Mouse (Mus musculus) lung, postnatal 0 days (tissue): Measurements from ENCODE around the gene Mtx3. TPM values are rescaled to one million over a fixed set of nuclear protein-coding genes. Genes with fewer than 3 reads are reported as not detected.

Experiments
- ATAC-seq: fragments of 200-750 bp; cut with Nextera tagmentation; 2 replicates; pipeline ENCODE4 v1.8.0; 2017; ENCODE audit warnings: moderate library complexity
- DNase-seq: peaks from one replicate; pipeline ENCODE4 v3.0.0-alpha.2; 2016; ENCODE audit warnings: low spot score
- H3K27ac ChIP-seq: fragments of 300-500 bp; sonication (generic); 2 replicates; pipeline ENCODE4 v1.5.1; 2014; ENCODE audit warnings: antibody characterized with exemption, mild to moderate bottlenecking, low read length, mixed read lengths
- H3K27me3 ChIP-seq: fragments of 300-500 bp; sonication (generic); replicated peaks from 2 replicates; pipeline ENCODE4 v1.6.1; 2014; ENCODE audit warnings: low read length, mixed read lengths; ENCODE audit not compliant: insufficient read depth
- H3K36me3 ChIP-seq: fragments of 300-500 bp; sonication (generic); 2 replicates; pipeline ENCODE4 v1.6.1; 2014; ENCODE audit warnings: low read length, mixed read lengths; ENCODE audit not compliant: insufficient read depth
- H3K4me1 ChIP-seq: fragments of 300-500 bp; sonication (generic); 2 replicates; pipeline ENCODE4 v1.6.1; 2014; ENCODE audit warnings: antibody characterized with exemption, low read depth, low read length, mixed read lengths; ENCODE audit not compliant: insufficient read depth
- H3K4me2 ChIP-seq: fragments of 300-500 bp; sonication (generic); replicated peaks from 2 replicates; pipeline ENCODE4 v1.6.1; 2014; ENCODE audit warnings: low read depth, mild to moderate bottlenecking, low read length, moderate library complexity, mixed read lengths
- H3K4me3 ChIP-seq: fragments of 300-500 bp; sonication (generic); 2 replicates; pipeline ENCODE4 v1.5.1; 2014; ENCODE audit warnings: low read depth, low read length
- H3K9ac ChIP-seq: fragments of 300-500 bp; sonication (generic); replicated peaks from 2 replicates; pipeline ENCODE4 v1.6.1; 2014; ENCODE audit warnings: low read depth, mild to moderate bottlenecking
- H3K9me3 ChIP-seq: fragments of 300-500 bp; sonication (generic); 2 replicates; pipeline ENCODE4 v1.6.1; 2016; ENCODE audit warnings: low read length, mixed read lengths
- CTCF ChIP-seq: IDR thresholded peaks from 2 replicates; pipeline ENCODE4 v1.5.1; 2016; ENCODE audit warnings: antibody characterized with exemption, mild to moderate bottlenecking
- EP300 ChIP-seq: IDR thresholded peaks from 2 replicates; pipeline ENCODE4 v1.6.1; 2016; ENCODE audit warnings: antibody characterized with exemption, mild to moderate bottlenecking, control low read depth
- WGBS: fragments of 180-500 bp; shearing (Covaris S2); extraction: QIAGEN DNeasy Blood & Tissue Kit; methylation state at CpG from one replicate; pipeline ENCODE4 v1.1.7; 2014; 5-methylcytosine and 5-hydroxymethylcytosine counted together
- polyA plus RNA-seq: library from polyadenylated mRNA; unstranded; fragments of >200 nt; fragmentation: Nextera tagmentation; extraction: Ambion mirVana; gene quantifications from 2 replicates; pipeline ENCODE4 v1.2.1, GENCODE M21; 2015

Gene Mtx3
- polyA plus RNA-seq, 1 experiment from 2014 or later, result 1.4 TPM

GRCm38 (mm10) chr13:92880589-92880988, 36.0 kb downstream of the Mtx3 start:
- H3K4me2 ChIP-seq, result no peak overlapping the region
- H3K9ac ChIP-seq, result no peak overlapping the region
- ATAC-seq (no peak), DNase-seq (no peak)
- no peaks in the 10 kb centered on the region for H3K36me3 ChIP-seq
- H3K4me1 ChIP-seq, result no peaks in the 10 kb centered on the region
- no peaks in the 10 kb centered on the region for H3K27me3 ChIP-seq
- TF ChIP-seq EP300, result no peak
- TF ChIP-seq CTCF, result no peak
- H3K27ac ChIP-seq, result no peak overlapping the region
- H3K4me3 ChIP-seq, result no peak overlapping the region
- no peaks in the 10 kb centered on the region for H3K9me3 ChIP-seq

GRCm38 (mm10) chr13:92882271-92882985, 37.9 kb downstream of the Mtx3 start:
- H3K4me2 ChIP-seq, result no peak overlapping the region
- no peaks in the 10 kb centered on the region for H3K36me3 ChIP-seq
- DNase-seq, result no peak
- H3K9ac ChIP-seq, result no peak overlapping the region
- TF ChIP-seq CTCF, result no peak
- TF ChIP-seq EP300, result no peak
- H3K9me3 ChIP-seq, result no peaks in the 10 kb centered on the region
- H3K4me1 ChIP-seq, result no peaks in the 10 kb centered on the region
- no peak for ATAC-seq
- no peak overlapping the region for H3K27ac ChIP-seq
- WGBS, result 78% methylated on average over 9 of the region's 9 CpGs
- H3K4me3 ChIP-seq, result no peak overlapping the region
- H3K27me3 ChIP-seq, result no peaks in the 10 kb centered on the region

GRCm38 (mm10) chr13:92882986-92883720, 38.6 kb downstream of the Mtx3 start:
- Histone ChIP-seq H3K4me2 (no peak overlapping the region), H3K27ac (no peak overlapping the region), H3K9ac (no peak overlapping the region), H3K27me3 (no peaks in the 10 kb centered on the region), H3K4me3 (no peak overlapping the region), H3K4me1 (no peaks in the 10 kb centered on the region), H3K36me3 (no peaks in the 10 kb centered on the region), H3K9me3 (no peaks in the 10 kb centered on the region)
- no peak for ATAC-seq
- 83% methylated on average over 7 of the region's 7 CpGs for WGBS
- DNase-seq, result no peak
- no peak for TF ChIP-seq CTCF
- no peak for TF ChIP-seq EP300

- no peak overlapping the region for H3K9ac ChIP-seq
- ATAC-seq (no peak), DNase-seq (no peak)
- no peak overlapping the region for H3K4me2 ChIP-seq
- no peaks in the 10 kb centered on the region for H3K27me3 ChIP-seq
- TF ChIP-seq CTCF (no peak), EP300 (no peak)
- H3K4me1 ChIP-seq, result no peaks in the 10 kb centered on the region
- 82% methylated on average over 1 of the region's 1 CpGs for WGBS
- no peaks in the 10 kb centered on the region for H3K9me3 ChIP-seq
- H3K27ac ChIP-seq, result no peak overlapping the region
- no peaks in the 10 kb centered on the region for H3K36me3 ChIP-seq
- H3K4me3 ChIP-seq, result no peak overlapping the region
These were observed 39.6 kb downstream of the Mtx3 start for GRCm38 (mm10) chr13:92884206-92884605.

- ATAC-seq (no peak), DNase-seq (no peak)
- no peaks in the 10 kb centered on the region for H3K36me3 ChIP-seq
- H3K27ac ChIP-seq, result no peak overlapping the region
- H3K9me3 ChIP-seq, result no peaks in the 10 kb centered on the region
- H3K27me3 ChIP-seq, result no peaks in the 10 kb centered on the region
- H3K9ac ChIP-seq, result no peak overlapping the region
- H3K4me2 ChIP-seq, result no peak overlapping the region
- TF ChIP-seq EP300, result no peak
- no peak for TF ChIP-seq CTCF
- WGBS, result 61% methylated on average over 1 of the region's 1 CpGs
- H3K4me3 ChIP-seq, result no peak overlapping the region
- no peaks in the 10 kb centered on the region for H3K4me1 ChIP-seq
These were observed 40.4 kb downstream of the Mtx3 start for GRCm38 (mm10) chr13:92884930-92885329.

GRCm38 (mm10) chr13:92899087-92899486, 54.5 kb downstream of the Mtx3 start:
- ATAC-seq, result no peak
- H3K27ac ChIP-seq, result no peak overlapping the region
- no peak overlapping the region for H3K4me3 ChIP-seq
- no peaks in the 10 kb centered on the region; the same call in 1 of the 2 replicates for H3K4me1 ChIP-seq
- H3K9me3 ChIP-seq, result no peaks in the 10 kb centered on the region
- H3K27me3 ChIP-seq, result no peaks in the 10 kb centered on the region
- H3K36me3 ChIP-seq, result no peaks in the 10 kb centered on the region
- no peak overlapping the region for H3K4me2 ChIP-seq
- 61% methylated on average over 6 of the region's 6 CpGs for WGBS
- TF ChIP-seq CTCF (no peak), EP300 (no peak)
- DNase-seq, result no peak
- H3K9ac ChIP-seq, result no peak overlapping the region
